Mouse (Mus musculus) thymus, postnatal 36 days (tissue): Measurements from ENCODE around the gene Tex44.

Source experiments
- DNase-seq, 2 experiments: peaks; one replicate each; pipeline ENCODE4 v3.0.0; 2022; ENCODE audit warnings: mixed read lengths in 2 of 2

Tex44 gene

GRCm38 (mm10) chr1:86426128-86426527 lies at the start of gene Tex44, which contains the start of gene Nmur1:
Gene Tex44 (plus strand): TSS chr1:86426329.
Gene Nmur1 (minus strand): TSS chr1:86426228.
- DNase-seq = no peak

- DNase-seq = no peak
Measured at GRCm38 (mm10) chr1:86376354-86376753, 49.8 kb upstream of the Tex44 start.

- DNase-seq = no peak
Measured at GRCm38 (mm10) chr1:86378662-86379061, 47.5 kb upstream of the Tex44 start.

GRCm38 (mm10) chr1:86379161-86379569 lies 47.0 kb upstream of the Tex44 start:
- DNase-seq = no peak

GRCm38 (mm10) chr1:86381027-86381426 lies 45.1 kb upstream of the Tex44 start:
- DNase-seq = peak; percentile 44 to 46

DNA sequence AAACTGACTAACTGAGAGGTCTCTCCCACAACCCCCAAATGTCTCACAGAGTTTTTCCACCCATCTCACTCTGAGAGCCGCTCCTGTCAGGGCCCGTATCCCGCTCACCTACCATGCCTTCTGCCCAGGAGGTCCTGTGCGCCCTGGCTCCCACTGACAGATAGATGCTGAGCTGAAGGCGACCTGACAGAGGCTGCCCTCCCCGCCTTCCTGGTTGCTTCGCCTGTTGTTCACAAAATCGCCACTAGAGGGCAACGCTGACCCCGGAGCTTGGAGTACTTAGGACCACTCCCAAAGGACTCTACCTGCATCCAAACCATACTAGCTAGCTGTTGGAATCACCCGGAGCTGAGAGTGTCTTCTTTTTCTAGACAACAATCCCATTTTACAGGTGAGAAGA lies 36.9 kb upstream of the Tex44 start:
- peak; percentile 79 to 86 for DNase-seq

DNA sequence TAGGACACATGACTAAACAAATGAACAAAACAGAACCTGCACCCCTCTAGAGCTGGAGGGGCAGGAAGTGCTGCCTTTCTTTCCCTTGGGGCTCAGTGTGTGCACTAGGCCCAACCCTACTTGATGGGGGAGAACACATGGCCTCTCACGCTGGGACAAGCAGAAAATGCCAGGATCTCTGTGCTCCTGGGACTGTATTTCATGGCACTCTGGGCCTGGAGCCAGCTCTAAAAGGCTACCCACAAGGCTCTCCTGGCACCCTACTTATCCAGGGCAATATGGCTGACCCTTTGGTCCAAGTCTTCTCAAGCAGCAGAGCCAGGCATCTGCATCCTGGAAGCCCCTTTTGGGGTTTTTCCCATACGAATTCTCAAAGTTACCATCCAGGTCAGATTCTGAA lies 34.7 kb upstream of the Tex44 start:
- no peak for DNase-seq

DNA sequence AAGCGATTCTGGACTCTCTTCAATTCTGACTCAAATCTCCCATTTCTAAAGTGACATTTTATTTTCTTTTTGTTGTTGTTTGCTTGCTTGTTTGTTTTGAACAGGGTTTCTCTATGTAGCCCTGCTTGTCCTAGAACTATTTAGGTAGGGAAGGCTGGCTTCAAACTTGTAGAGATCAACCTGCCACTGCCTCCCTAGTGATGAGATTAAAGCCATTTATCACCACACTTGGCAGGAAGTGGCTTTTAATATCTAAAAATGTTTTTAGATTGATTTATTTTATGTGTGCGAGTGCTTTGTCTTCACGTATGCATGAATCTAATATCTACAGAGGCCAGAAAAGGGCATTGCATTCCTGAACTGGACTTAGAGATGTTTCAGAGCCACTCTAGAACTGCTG lies 32.9 kb upstream of the Tex44 start:
- DNase-seq = no peak

DNA sequence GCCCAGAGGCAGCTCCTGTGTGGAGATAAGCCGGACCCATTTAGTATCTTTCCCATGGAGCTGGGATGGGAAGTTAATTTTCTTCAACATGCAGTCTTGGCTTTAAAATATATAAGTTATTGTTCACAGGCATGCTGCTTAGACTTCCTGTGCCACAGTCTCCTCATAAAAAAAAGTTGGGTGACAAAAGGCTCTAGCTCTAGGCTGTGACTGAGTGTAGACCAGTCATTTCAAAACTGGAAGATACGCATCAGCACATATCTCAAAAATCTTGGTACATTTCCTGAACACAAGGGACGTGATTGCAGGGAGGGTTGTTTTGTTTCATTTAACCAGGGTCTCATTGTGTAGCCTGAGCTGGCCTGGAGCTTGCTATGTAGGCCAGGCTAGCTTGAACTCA lies 31.9 kb upstream of the Tex44 start:
- no peak for DNase-seq

GRCm38 (mm10) chr1:86395897-86396296 lies 30.2 kb upstream of the Tex44 start:
- DNase-seq = no peak

GRCm38 (mm10) chr1:86397621-86398020 lies 28.5 kb upstream of the Tex44 start:
- DNase-seq = no peak

DNA sequence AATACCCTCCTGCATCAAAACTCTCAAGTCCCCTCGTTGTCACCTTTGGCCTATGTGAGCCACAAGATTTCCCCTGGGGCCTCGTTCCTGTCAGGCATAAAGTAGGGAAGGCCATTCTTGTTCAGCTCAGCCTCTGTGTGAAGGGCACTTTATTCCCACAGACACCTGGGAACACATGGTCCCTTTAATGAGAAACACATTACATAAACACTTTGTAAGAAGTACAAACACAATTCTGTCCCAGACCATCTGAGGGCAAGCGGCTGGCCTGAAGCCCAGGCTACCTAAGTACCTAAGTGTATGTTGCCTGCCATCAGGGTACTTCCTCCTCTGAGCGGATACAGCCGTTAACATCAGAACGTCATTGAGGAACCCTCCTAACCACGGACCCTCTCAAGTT lies 27.9 kb upstream of the Tex44 start:
- DNase-seq = no peak

DNA sequence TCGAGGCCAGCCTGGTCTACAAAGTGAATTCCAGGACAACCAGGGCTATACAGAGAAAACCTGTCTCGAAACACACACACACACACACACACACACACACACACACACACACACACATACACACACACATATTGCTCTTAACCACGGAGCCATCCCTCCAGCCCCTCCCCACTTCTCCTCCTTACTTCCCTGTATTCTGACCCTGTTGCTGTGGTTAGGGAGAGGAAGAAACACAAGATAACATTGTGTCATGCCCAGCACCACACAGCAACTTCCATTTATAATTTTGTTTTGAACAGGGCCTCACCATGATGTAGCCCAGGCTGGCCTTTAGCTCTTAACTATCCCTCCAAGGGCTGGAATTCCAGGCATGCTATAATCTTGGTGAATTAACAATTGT lies 26.8 kb upstream of the Tex44 start:
- DNase-seq = no peak

GRCm38 (mm10) chr1:86400096-86400754 lies 25.9 kb upstream of the Tex44 start:
- no peak for DNase-seq

DNA sequence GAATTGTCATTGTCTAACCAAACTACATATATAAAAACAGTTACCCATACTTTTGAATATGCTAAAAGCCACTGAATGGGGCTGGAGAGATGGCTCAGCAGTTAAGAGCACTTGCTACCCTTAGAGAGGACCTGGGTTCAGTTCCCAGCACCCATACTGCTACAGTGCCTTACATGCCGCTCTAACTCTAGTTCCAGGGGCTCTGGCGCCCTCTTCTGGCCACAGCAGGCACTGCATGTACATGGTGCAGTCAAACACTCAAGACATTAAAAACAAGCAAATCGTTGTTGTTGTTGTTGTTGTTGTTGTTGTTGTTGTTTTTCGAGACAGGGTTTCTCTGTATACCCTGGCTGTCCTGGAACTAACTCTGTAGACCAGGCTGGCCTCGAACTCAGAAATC lies 21.3 kb upstream of the Tex44 start:
- peak in 1 of 2 experiments; percentile 49 for DNase-seq

DNA sequence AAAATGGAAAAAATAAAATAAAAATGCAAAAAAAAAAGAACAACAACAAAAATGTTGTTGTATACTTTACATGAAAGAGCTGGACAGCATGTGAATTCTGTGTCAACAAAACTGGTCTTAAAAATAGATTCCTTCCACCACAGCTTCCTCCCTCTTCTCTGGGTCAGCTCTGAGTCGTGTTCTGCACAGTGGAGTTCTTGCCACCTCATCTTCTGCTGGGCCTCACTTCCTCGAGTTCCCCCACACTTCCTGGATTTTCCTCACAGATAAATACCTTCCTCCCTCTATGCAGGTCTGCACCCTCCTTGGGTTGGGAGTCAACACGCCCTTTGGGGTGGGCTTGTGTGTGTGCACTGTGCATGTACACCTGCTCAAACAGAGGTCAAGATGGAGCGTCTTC lies 19.8 kb upstream of the Tex44 start:
- DNase-seq = no peak

DNA sequence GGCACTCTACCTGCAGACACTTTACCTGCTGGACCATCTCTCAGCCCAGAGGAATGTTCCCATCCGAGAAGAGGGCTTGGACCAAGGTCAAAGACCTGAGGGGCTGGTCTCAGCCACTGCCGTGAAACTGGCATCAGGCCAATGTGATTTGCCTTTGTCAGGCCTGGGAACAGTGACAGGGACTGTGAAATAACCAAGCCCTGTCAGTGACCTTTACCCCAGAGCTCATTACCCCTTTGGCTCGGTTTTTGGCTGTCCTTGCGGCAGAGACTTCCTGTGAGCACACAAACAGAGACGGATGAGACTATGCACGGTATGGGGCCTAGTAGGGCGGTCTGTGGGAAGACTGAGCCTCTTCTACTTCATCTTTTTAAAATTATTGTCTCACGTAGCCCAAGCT lies 19.2 kb upstream of the Tex44 start:
- peak in 1 of 2 experiments; percentile 30 for DNase-seq

DNA sequence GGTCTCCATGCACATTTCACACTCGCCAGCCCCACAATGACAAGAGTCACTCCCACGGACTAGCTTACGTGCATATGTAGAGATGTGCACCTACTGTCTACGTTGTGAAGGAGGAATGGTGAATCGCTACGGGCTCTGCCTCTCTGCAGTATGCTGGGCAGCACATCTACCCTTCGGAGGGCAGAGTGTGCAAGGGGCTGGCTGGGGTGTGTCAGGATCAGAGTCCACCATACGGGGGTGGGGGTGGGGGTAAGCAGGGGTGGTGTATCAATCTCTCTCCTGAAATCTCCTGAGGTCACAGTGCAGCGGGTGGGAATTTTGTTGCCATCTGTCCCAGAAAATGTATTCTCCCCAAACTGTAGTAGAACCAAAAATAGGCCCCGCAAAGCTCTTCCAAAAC lies 17.6 kb upstream of the Tex44 start:
- DNase-seq = no peak

- DNase-seq = no peak
Measured at GRCm38 (mm10) chr1:86409476-86409875, 16.7 kb upstream of the Tex44 start.

GRCm38 (mm10) chr1:86414715-86415114 lies 11.4 kb upstream of the Tex44 start:
- no peak for DNase-seq

DNA sequence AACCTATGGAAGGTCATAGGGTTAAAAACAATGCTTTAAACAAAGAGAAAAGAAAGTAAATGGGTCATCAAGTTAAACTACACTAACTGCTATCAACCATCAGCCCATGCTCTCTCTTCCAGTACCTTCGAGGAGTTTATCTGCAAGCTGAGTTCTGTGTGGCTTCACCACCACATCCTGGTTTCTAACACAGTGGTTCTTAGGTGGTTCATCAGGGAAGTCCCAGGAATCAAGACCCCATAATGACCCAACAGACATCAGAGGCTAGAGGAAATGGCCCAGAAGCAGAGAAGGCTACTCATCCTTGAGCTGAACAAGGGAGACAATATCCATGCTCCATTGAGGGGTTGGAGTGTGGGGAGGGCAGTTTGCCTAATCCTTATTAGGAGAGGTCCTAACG lies 11.0 kb upstream of the Tex44 start:
- no peak for DNase-seq

DNA sequence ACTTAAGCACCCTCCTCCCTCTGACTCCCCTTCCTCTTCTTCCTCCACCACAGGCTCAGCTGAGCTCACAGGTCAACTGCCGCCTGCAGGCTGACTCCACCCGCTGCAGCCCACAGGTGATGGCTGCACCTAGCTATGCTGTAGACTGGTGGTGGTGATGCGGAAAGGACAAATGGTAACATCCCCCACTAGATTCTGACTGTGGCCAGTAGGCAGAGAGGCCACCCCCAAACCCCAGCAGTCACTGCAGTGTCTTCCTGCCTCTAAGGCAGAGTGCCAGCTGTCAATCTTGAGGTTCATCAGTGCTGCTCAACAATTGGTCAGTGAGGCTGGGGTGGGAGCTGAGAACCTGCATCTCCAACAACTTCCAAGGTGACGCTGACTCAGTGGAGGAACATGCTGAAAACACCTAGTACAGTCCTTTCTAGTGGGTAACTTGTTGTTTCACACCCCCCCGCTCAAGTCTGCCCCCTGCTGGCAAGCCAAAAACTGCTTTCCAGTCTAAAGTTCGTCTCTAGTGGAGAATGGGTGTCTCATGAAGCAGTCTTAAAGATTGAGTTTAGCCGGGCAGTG lies 10.4 kb upstream of the Tex44 start:
- peak; percentile 66 to 75 for DNase-seq

DNA sequence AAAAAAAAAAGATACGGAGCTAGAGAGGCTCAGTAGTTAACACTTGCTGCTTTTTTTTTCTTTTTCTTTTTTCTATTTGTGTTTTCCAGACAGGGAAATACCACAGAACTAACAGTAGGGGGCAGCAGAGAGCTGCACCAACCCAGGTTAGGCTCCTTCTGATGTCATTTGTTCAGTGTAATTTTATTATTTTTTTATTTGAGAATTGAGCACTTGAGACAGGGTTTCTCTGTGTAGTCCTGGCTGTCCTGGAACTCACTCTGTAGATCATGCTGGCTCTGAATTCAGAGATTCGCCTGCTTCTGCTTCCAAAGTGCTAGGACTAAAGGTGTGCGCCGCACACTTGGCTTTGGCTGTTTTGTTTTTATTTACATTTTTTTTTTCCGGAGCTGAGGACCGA lies 9.8 kb upstream of the Tex44 start:
- no peak for DNase-seq

DNA sequence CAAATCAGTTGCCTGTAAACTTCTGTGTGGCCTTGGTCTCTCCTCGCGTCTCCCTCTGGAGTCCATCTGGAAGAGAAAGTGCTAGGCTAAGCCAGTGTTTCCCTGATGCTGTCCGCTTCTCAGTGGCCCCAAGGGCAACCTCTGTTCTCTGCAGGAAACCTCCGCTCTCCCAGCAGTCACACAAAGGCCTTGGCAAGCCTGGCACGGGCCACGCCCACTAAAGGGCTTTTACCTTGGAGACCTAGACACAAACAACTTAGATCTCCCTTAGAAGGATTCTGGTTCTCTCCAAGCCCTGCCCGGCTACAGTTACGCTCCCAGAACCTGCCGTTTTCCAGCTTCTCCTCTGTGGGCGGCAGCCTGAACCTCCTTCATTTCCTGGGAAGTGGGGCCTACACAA lies 5.1 kb upstream of the Tex44 start:
- peak in 1 of 2 experiments; percentile 49 for DNase-seq

- DNase-seq = peak; percentile 67 to 82
Measured at GRCm38 (mm10) chr1:86423879-86424278, 2.2 kb upstream of the Tex44 start.
